Mouse (Mus musculus): Measurements from ENCODE around the gene Btbd18. TPM values are rescaled to one million over a fixed set of nuclear protein-coding genes. Genes with fewer than 3 reads are reported as not detected.
"Not testable (repeated sequence)": the region's sequence is repeated elsewhere in the genome, so short reads cannot be mapped to it uniquely, and the experiment has no call there.

Btbd18 gene
- total and polyA plus RNA-seq, 3 experiments: not detected

GRCm38 (mm10) chr2:84662866-84663265 is 4.0 kb downstream of the Btbd18 start:
- Histone ChIP-seq H3K4me3 (no peak overlapping the region), H3K36me3 (ENCODE audit: control insufficient read depth, insufficient read depth, low read length) (no peaks in the 10 kb centered on the region), H3K27ac (no peak overlapping the region), H3K4me1 (ENCODE audit: control insufficient read depth, insufficient read depth, low read length) (no peaks in the 10 kb centered on the region; the same call in 1 of the 2 replicates), H3K27me3 (ENCODE audit: control insufficient read depth, insufficient read depth, low read length) (no peaks in the 10 kb centered on the region), H3K79me2 (replicated peaks; ENCODE audit: control insufficient read depth, insufficient read depth, low read length) (no peaks in the 10 kb centered on the region), H3K9ac (ENCODE audit: low read depth, low read length) (no peak overlapping the region)
- TF ChIP-seq CTCF (IDR thresholded peaks at IDR 0.05): peak; percentile 79
- TF ChIP-seq POLR2A (IDR thresholded peaks at IDR 0.05; ENCODE audit: insufficient read depth, low read depth, low read length): no peak
- no peak for TF ChIP-seq EP300 (IDR thresholded peaks at IDR 0.05; ENCODE audit: insufficient read depth, low read depth, low read length)
- peak; percentile 32 to 40 for DNase-seq
- 42% methylated on average over 2 of the region's 2 CpGs for WGBS
- intact Hi-C loops (cut with DNase I): loop anchor here (10.0 kb wide), 1 partner anchor 178 kb away; no protein-coding TSS in a partner anchor

GRCm38 (mm10) chr2:84666081-84666480 is 7.2 kb downstream of the Btbd18 start:
- WGBS: 34% methylated on average over 12 of the region's 12 CpGs
- no peak for DNase-seq
- intact Hi-C loops (cut with DNase I): loop anchor here (10.0 kb wide), 1 partner anchor 181 kb away; no protein-coding TSS in a partner anchor
- Histone ChIP-seq H3K9ac (ENCODE audit: low read depth, low read length) (peak overlapping the region; percentile 28; the same call in 1 of the 2 replicates), H3K4me3 (no peak overlapping the region), H3K27me3 (ENCODE audit: control insufficient read depth, insufficient read depth, low read length) (no peaks in the 10 kb centered on the region), H3K36me3 (ENCODE audit: control insufficient read depth, insufficient read depth, low read length) (peaks cover 5% of the 10 kb centered on the region; the same call in 1 of the 2 replicates), H3K79me2 (replicated peaks; ENCODE audit: control insufficient read depth, insufficient read depth, low read length) (no peaks in the 10 kb centered on the region), H3K27ac (peak overlapping the region; percentile 18), H3K4me1 (ENCODE audit: control insufficient read depth, insufficient read depth, low read length) (no peaks in the 10 kb centered on the region; the same call in 1 of the 2 replicates)
- no peak for TF ChIP-seq POLR2A (IDR thresholded peaks at IDR 0.05; ENCODE audit: insufficient read depth, low read depth, low read length)
- TF ChIP-seq EP300 (IDR thresholded peaks at IDR 0.05; ENCODE audit: insufficient read depth, low read depth, low read length): no peak
- no peak for TF ChIP-seq CTCF (IDR thresholded peaks at IDR 0.05)

GRCm38 (mm10) chr2:84669828-84670568 is 11.1 kb downstream of the Btbd18 start:
- no peak for DNase-seq
- no peaks in the 10 kb centered on the region for H3K79me2 ChIP-seq (replicated peaks; ENCODE audit: control insufficient read depth, insufficient read depth, low read length)
- H3K27ac ChIP-seq: peak overlapping the region; percentile 88
- 4% methylated on average over 39 of the region's 39 CpGs for WGBS
- H3K4me1 ChIP-seq (ENCODE audit: control insufficient read depth, insufficient read depth, low read length): no peaks in the 10 kb centered on the region; the same call in 1 of the 2 replicates
- peak overlapping the region; percentile 96 for H3K4me3 ChIP-seq
- intact Hi-C loops (cut with DNase I): loop anchor here (10.0 kb wide), 1 partner anchor 185 kb away; no protein-coding TSS in a partner anchor
- TF ChIP-seq POLR2A (IDR thresholded peaks at IDR 0.05; ENCODE audit: insufficient read depth, low read depth, low read length) (no peak), EP300 (IDR thresholded peaks at IDR 0.05; ENCODE audit: insufficient read depth, low read depth, low read length) (no peak), CTCF (IDR thresholded peaks at IDR 0.05) (no peak)
- peaks cover 6% of the 10 kb centered on the region; the same call in 1 of the 2 replicates for H3K36me3 ChIP-seq (ENCODE audit: control insufficient read depth, insufficient read depth, low read length)
- H3K27me3 ChIP-seq (ENCODE audit: control insufficient read depth, insufficient read depth, low read length): no peaks in the 10 kb centered on the region
- H3K9ac ChIP-seq (ENCODE audit: low read depth, low read length): peak overlapping the region; percentile 85

GRCm38 (mm10) chr2:84670569-84670933 is 11.7 kb downstream of the Btbd18 start, which contains the start of gene Selenoh:
Selenoh (minus strand) TSS chr2:84670770.
- H3K27me3 ChIP-seq (ENCODE audit: control insufficient read depth, insufficient read depth, low read length): no peaks in the 10 kb centered on the region
- intact Hi-C loops (cut with DNase I): no loop called here
- H3K4me3 ChIP-seq: peak within 1 kb of the TSS; percentile 96
- DNase-seq: peak; percentile 82 to 85
- H3K4me1 ChIP-seq (ENCODE audit: control insufficient read depth, insufficient read depth, low read length): no peaks in the 10 kb centered on the region; the same call in 1 of the 2 replicates
- H3K9ac ChIP-seq (ENCODE audit: low read depth, low read length): peak within 1 kb of the TSS; percentile 85
- under 1% methylated on average over 20 of the region's 20 CpGs for WGBS
- peak; percentile 80 for TF ChIP-seq POLR2A (IDR thresholded peaks at IDR 0.05; ENCODE audit: insufficient read depth, low read depth, low read length)
- TF ChIP-seq CTCF (IDR thresholded peaks at IDR 0.05): no peak
- peak; percentile 72 for TF ChIP-seq EP300 (IDR thresholded peaks at IDR 0.05; ENCODE audit: insufficient read depth, low read depth, low read length)
- H3K79me2 ChIP-seq (replicated peaks; ENCODE audit: control insufficient read depth, insufficient read depth, low read length): no peaks in the 10 kb centered on the region
- peak within 1 kb of the TSS; percentile 88 for H3K27ac ChIP-seq
- H3K36me3 ChIP-seq (ENCODE audit: control insufficient read depth, insufficient read depth, low read length): peaks cover 6% of the 10 kb centered on the region; the same call in 1 of the 2 replicates

- H3K27ac ChIP-seq; H3K36me3 ChIP-seq (ENCODE audit: control insufficient read depth, insufficient read depth, low read length); intact Hi-C loops (cut with DNase I); DNase-seq; H3K27me3 ChIP-seq (ENCODE audit: control insufficient read depth, insufficient read depth, low read length); H3K4me3 ChIP-seq; H3K9ac ChIP-seq (ENCODE audit: low read depth, low read length); H3K79me2 ChIP-seq (replicated peaks; ENCODE audit: control insufficient read depth, insufficient read depth, low read length); H3K4me1 ChIP-seq (ENCODE audit: control insufficient read depth, insufficient read depth, low read length): not testable (repeated sequence)
- WGBS: 66% methylated on average over 4 of the region's 5 CpGs
These were observed 12.7 kb downstream of the Btbd18 start for GRCm38 (mm10) chr2:84671535-84671934.

Measured in heart, adult 2 months (tissue).